Mouse (Mus musculus) left cerebral cortex, postnatal 10 days (tissue): Measurements from ENCODE around the gene Acox3. TPM values are rescaled to one million over a fixed set of nuclear protein-coding genes. Genes with fewer than 3 reads are reported as not detected.

Experiments
- DNase-seq, 2 experiments: peaks; one replicate each; pipeline ENCODE4 v3.0.0; 2021 to 2022; ENCODE audit warnings: low spot score in 2 of 2, mixed read lengths in 1 of 2; ENCODE audit errors: extremely low spot score in 1 of 2
- intact Hi-C: fragments of 180-260 bp; cut with DNase I; formaldehyde crosslinking; loops from one replicate; pipeline ENCODE4 v1.15.1; 2025
- total RNA-seq, 2 experiments: library from RNA; stranded (reverse); gene quantifications; 2 replicates each; pipeline ENCODE4 v1.2.3; 2021

The Acox3 gene
- 10 to 100 TPM; 25.1 to 26.4 TPM for total RNA-seq

- DNase-seq, result peak; percentile 96 to 97
- intact Hi-C loops, result no loop called here
Measured at GRCm38 (mm10) chr5:35582445-35583220, at the start of gene Acox3. TSS of gene Acox3 (plus strand) at chr5:35583040.

DNA sequence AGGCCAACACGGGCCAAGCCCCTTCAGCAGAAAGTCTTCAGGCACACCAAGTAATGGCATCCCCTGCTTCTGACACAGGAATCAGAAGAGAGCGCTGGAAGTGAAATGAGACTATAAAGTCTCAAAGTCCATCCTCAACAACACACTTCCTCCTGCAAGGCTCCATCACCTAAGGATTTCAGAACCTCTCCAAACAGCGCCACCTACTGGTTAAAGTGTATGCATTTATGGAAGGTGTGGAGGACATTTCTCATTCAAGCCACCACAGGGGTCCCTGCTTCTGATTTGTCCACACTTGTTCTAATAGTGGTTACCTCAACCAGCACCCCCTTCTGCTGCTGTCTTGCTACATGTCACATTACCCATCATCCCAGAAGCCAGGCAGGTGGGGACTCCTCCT, 46.6 kb upstream of the Acox3 start:
- intact Hi-C loops, result no loop called here

GRCm38 (mm10) chr5:35537474-35537873, 45.4 kb upstream of the Acox3 start:
- DNase-seq, result no peak
- intact Hi-C loops, result no loop called here

More for the DNA sequence above, 46.6 kb upstream of the Acox3 start:
- peak in 1 of 2 experiments; percentile 9 for DNase-seq

DNA sequence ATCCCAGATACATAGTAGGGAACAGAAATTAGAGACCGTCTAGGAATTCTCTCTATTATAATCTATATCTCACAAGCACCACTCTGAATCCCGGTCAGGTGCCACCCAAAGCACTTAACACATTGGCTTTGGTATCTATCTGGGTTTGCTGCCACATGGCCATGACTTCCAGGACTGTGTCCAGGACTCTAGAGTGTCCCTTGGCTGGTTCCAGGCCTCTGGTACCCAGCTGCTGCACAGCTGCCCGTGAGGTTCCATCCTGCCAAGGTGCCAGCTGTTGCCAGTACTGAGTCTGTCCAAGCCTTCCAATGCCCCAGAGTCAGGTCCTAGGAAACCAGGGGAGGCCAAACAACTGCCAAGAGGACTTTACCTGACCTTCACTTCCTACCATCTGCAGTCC, 44.8 kb upstream of the Acox3 start:
- DNase-seq, result no peak
- intact Hi-C loops, result no loop called here

GRCm38 (mm10) chr5:35539576-35539975, 43.3 kb upstream of the Acox3 start:
- intact Hi-C loops, result no loop called here
- peak in 1 of 2 experiments; percentile 51 for DNase-seq

DNA sequence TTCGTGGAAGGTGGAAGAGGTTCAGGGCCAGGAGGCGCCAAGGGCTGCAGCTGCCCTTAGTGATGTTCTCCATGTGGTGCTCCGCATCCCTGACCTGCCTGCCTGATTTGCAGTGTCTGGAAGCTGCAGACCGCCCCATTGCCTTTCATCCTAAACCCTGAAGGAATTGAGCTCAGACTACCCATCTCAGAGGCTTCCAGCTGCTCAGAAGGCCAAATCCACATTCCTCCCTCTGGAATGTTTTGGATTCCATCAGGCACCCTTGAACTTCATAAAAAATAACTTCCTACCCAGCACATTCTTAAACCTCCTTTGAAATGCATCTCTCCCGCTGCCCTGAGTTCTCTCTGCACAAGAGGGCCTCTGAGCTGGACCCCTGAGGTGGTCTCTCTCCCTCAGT, 42.3 kb upstream of the Acox3 start:
- intact Hi-C loops, result no loop called here
- peak in 1 of 2 experiments; percentile 28 for DNase-seq

GRCm38 (mm10) chr5:35541059-35541790, 41.6 kb upstream of the Acox3 start:
- DNase-seq, result peak in 1 of 2 experiments; percentile 20
- intact Hi-C loops, result no loop called here

DNA sequence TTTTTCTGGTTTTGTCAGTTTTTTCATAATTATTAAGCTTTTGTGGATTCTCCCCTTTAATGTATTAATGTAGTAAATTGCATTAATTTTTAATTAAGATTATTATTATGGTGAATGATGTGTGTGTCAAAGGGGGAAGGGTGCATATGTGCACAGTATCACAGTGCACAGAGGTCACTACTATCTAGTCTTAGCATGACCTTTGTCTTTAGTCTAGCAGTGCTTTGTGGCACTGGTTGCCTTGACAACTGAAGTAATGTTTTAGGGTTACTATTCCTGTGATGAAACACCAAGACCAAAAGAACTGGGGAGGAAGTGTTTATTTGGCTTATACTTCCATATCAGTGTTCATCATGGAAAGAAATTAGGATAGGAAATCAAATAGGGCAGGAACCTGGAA, 36.7 kb upstream of the Acox3 start:
- DNase-seq, result no peak
- intact Hi-C loops, result no loop called here

GRCm38 (mm10) chr5:35551855-35552837, 30.7 kb upstream of the Acox3 start:
- intact Hi-C loops, result no loop called here
- no peak for DNase-seq

GRCm38 (mm10) chr5:35552838-35553539, 29.9 kb upstream of the Acox3 start:
- intact Hi-C loops, result no loop called here
- DNase-seq, result no peak

DNA sequence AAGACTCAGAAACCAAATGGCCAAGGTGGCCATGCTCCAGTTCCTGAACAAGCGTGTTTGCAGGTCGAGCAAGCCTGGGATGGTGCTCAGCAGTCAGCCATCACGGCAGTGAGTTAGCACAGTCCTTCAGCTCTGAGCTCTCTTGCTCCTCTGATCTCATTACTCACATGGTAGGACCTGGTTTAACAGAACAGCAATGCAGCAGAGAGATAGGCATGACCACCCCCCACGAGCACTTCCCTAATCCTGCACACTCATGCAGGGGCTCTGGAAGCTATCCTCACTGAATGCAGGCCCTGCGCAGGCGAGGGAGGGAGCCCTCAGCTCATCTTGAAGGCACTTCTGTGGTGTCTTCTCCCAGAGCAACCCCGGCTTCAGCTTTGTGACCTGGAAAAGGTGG, 26.4 kb upstream of the Acox3 start:
- DNase-seq, result no peak
- intact Hi-C loops, result no loop called here

DNA sequence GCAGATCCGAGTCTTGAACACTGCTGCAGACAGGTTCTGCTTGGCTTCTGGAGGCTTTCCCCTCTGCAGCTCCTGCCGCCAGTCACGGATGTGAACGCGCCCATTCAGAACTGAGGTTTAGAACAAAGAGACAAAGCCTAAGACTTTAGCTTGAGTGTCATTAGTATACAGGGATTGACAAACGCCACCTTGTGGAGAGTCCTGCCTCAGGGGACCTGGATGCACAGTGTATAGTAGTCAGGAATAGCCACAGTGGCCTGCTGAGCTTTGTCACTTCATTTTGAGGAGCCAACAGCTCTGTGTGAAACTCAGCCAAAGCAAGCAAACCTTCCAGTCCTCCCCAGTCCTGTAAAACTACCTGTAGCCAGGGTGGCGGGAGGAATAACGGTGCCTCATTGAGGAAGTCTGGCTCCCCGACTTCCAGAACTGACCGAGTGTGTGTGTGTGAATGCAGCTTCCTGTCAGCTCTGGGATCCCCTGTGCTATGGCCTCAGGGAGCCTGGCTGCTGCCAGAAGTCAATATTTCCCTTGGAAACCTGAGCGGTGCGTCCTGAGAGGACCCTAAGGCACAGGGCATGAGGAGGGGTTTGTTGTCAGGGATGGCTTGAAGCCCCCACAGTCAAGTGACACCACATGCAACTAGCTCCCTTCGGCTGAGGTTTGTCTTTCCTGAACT, 24.8 kb upstream of the Acox3 start:
- intact Hi-C loops, result no loop called here
- DNase-seq, result peak in 1 of 2 experiments; percentile 61

DNA sequence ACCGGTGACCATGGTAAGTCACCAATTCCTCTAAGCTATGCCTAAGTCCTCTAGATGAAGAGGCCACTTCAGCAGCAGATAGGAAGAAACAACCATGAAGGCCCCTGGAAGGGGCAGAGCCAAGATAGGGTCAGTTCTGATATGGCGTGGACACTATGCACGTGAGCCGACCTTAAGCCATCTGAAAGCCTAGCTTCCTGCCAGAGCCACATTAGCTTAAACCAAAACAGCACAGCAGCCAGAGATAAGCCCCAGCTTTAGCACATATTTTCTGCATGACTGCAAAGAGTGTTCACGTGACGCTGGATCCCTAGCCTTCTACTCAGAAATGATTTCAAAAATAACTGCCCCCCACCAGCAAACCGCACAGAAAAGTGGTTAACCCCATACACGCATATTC, 23.4 kb upstream of the Acox3 start:
- intact Hi-C loops, result no loop called here
- no peak for DNase-seq

DNA sequence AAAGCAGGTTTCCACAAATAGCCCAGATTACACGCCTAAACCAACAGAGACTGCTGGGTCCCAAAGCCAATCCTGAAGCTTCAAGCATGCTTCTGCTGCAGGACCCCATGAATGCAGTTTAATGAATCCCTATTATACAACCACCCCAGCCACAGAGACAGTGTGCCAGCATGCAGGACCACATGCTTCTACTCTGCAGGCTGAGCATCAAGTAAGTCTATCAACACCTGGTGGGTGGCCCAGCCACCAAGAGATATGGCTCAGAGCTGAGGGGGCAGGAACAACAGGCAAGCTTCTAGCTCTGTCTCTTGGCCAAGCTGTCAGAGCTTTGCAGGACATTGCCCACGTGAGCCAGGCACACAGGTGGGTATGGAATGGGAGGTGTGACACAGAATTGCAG, 20.2 kb upstream of the Acox3 start:
- DNase-seq, result no peak
- intact Hi-C loops, result loop anchor here (5.0 kb wide), 1 partner anchor 40 kb away; no protein-coding TSS in a partner anchor

- intact Hi-C loops, result loop anchor here (5.0 kb wide), 1 partner anchor 41 kb away; no protein-coding TSS in a partner anchor
- peak; percentile 24 to 80 for DNase-seq
Measured at GRCm38 (mm10) chr5:35563449-35563848, 19.4 kb upstream of the Acox3 start.

DNA sequence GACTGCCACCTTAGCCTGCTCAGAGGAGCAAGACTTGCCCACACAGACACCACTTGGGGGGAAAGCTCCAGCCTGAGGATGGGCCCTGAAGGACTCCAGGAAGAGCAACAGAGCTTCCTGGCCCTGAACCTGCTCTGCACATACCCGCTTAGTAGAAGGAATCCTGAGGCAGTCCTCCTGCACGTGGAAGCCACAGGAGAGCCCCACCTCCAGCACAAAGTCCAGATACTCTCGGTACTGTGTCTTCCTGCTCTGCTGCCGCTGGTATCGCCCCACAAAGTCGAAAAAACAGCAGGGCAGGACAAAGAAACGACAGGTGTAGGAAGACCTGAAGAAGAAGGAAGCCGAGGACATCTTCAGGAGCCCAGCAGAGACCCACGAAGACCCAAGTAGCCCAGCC, 17.6 kb upstream of the Acox3 start:
- intact Hi-C loops, result no loop called here
- DNase-seq, result no peak

DNA sequence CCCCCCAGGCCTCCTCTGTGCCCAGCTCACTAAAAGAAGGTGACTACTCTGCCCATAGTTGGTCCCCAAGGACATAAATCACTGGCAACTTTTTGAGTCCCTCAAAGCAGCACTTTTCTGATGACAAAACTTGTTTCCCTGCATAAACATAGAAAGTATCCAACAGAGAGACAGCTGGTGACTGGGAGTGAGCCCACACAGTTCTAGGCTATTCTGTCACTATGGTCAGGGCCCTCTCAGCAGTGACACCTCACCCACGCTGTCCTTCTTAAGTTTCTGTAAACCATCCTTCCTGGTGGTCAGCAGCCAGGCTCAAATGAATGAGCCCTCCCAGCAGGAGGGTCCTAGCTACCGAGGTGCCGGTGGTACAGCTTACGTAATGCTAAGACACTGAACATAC, 16.2 kb upstream of the Acox3 start:
- intact Hi-C loops, result no loop called here
- no peak for DNase-seq

DNA sequence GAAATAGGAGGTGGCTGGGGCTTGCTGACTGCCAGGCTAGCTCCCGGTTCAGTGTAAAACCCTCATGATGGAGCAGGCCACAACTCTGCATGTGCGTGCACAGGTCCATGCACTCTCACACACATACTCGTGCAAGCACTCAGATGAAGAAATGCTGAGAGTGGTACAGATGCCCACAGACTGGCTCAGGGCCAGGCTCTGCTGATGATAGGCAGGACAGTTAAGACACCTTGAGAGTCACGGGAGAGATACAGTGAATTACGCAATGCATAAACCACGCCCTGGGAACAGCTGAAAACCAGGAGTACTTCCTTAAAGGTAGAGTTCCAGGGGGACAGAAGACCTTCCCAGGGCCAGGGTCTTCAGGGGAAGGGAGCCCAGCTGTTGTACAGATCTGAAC, 11.3 kb upstream of the Acox3 start:
- intact Hi-C loops, result no loop called here
- no peak for DNase-seq
